Mouse (Mus musculus) forebrain, embryonic 12.5 days (tissue): Measurements from ENCODE around the gene Tmem56. TPM values are rescaled to one million over a fixed set of nuclear protein-coding genes. Genes with fewer than 3 reads are reported as not detected.

Source experiments
- ATAC-seq: fragments of 200-750 bp; cut with Nextera tagmentation; 2 replicates; pipeline ENCODE4 v1.8.0; 2017; ENCODE audit warnings: moderate TSS enrichment; ENCODE audit not compliant: low FRiP score
- H3K27ac ChIP-seq: fragments of 300-500 bp; sonication (generic); 2 replicates; pipeline ENCODE4 v1.5.1; 2016; ENCODE audit warnings: mild to moderate bottlenecking
- H3K27me3 ChIP-seq: fragments of 300-500 bp; sonication (generic); 2 replicates; pipeline ENCODE4 v1.6.1; 2016; ENCODE audit warnings: mild to moderate bottlenecking
- H3K36me3 ChIP-seq: fragments of 300-500 bp; sonication (generic); replicated peaks from 2 replicates; pipeline ENCODE4 v1.6.1; 2016; ENCODE audit warnings: mild to moderate bottlenecking
- H3K4me1 ChIP-seq: fragments of 300-500 bp; sonication (generic); 2 replicates; pipeline ENCODE4 v1.6.1; 2016
- H3K4me2 ChIP-seq: fragments of 300-500 bp; sonication (generic); 2 replicates; pipeline ENCODE4 v1.6.1; 2016; ENCODE audit warnings: mild to moderate bottlenecking, moderate library complexity
- H3K4me3 ChIP-seq: fragments of 300-500 bp; sonication (generic); replicated peaks from 2 replicates; pipeline ENCODE4 v1.5.1; 2016; ENCODE audit warnings: mild to moderate bottlenecking
- H3K9ac ChIP-seq: fragments of 300-500 bp; sonication (generic); 2 replicates; pipeline ENCODE4 v1.6.1; 2016; ENCODE audit warnings: mild to moderate bottlenecking
- H3K9me3 ChIP-seq: fragments of 300-500 bp; sonication (generic); 2 replicates; pipeline ENCODE4 v1.6.1; 2016
- WGBS: fragments of 180-500 bp; shearing (Covaris S2); methylation state at CpG from one replicate; pipeline ENCODE4 v1.1.7; 2016; 5-methylcytosine and 5-hydroxymethylcytosine counted together
- polyA plus RNA-seq: library from polyadenylated mRNA; unstranded; fragments of >200 nt; fragmentation: Nextera tagmentation; extraction: Ambion mirVana; gene quantifications from 2 replicates; pipeline ENCODE4 v1.2.1, GENCODE M21; 2016

The Tmem56 gene
- polyA plus RNA-seq, 1 experiment from 2014 or later, result 2.6 TPM

DNA sequence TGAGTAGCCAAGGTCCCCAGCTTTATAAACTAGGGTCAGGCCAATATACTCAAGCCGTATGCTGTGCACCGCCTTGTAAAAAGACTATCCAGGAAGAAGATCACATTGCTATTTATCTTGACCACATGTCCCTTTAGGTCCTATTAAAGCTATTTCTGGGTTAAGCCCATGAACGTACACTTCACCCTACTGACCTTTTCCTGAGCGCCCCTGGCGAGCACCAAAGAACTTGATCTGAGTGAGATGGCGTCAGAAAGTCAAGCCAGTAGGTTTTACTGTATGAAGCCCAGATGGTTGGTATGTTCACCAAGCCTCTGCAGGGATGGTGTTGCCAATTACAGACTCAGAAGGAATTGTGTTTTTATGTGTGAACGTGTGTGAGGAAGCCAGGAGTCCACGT, 26.8 kb downstream of the Tmem56 start:
- H3K36me3 ChIP-seq, result no peaks in the 10 kb centered on the region
- no peak overlapping the region for H3K27ac ChIP-seq
- no peak overlapping the region for H3K4me3 ChIP-seq
- no peak overlapping the region for H3K4me2 ChIP-seq
- H3K9ac ChIP-seq, result no peak overlapping the region
- H3K4me1 ChIP-seq, result no peaks in the 10 kb centered on the region
- H3K27me3 ChIP-seq, result peaks cover 12% of the 10 kb centered on the region
- ATAC-seq, result no peak
- no peaks in the 10 kb centered on the region for H3K9me3 ChIP-seq
- WGBS, result 89% methylated on average over 8 of the region's 8 CpGs

GRCm38 (mm10) chr3:121255501-121255900, 27.4 kb downstream of the Tmem56 start:
- H3K4me2 ChIP-seq, result no peak overlapping the region
- H3K27me3 ChIP-seq, result peaks cover 6% of the 10 kb centered on the region; the same call in 1 of the 2 replicates
- H3K9me3 ChIP-seq, result no peaks in the 10 kb centered on the region
- no peak overlapping the region for H3K9ac ChIP-seq
- no peaks in the 10 kb centered on the region for H3K4me1 ChIP-seq
- no peaks in the 10 kb centered on the region for H3K36me3 ChIP-seq
- 85% methylated on average over 7 of the region's 7 CpGs for WGBS
- H3K27ac ChIP-seq, result no peak overlapping the region
- ATAC-seq, result no peak
- no peak overlapping the region for H3K4me3 ChIP-seq

- 85% methylated on average over 19 of the region's 19 CpGs for WGBS
- H3K4me2 ChIP-seq, result no peak overlapping the region
- no peaks in the 10 kb centered on the region for H3K27me3 ChIP-seq
- no peaks in the 10 kb centered on the region for H3K4me1 ChIP-seq
- no peak for ATAC-seq
- no peak overlapping the region for H3K4me3 ChIP-seq
- H3K9ac ChIP-seq, result no peak overlapping the region
- no peaks in the 10 kb centered on the region for H3K36me3 ChIP-seq
- no peak overlapping the region for H3K27ac ChIP-seq
- no peaks in the 10 kb centered on the region for H3K9me3 ChIP-seq
These were observed 32.1 kb downstream of the Tmem56 start for GRCm38 (mm10) chr3:121250576-121251433.

DNA sequence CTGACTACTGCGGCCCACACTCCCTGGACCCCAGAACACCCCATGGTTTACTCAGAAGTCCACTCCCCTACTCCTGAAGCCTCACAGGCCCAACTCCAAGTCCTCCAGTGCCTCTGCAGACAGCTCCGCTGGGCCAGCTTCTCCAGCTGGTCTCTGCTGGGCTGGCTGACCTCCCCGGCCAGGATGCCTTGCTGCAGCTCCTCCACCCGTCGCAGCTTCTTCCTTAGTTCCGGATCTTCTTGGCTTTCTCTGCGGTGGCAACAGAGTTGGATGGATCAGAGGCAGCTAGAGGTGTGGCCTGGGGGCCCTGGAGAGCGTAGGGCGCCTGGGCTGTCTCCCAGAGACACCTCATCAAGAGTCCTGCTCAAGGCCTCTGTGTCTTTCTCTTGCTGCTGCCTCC, 32.9 kb downstream of the Tmem56 start:
- H3K4me3 ChIP-seq, result no peak overlapping the region
- H3K27me3 ChIP-seq, result no peaks in the 10 kb centered on the region
- no peak overlapping the region for H3K4me2 ChIP-seq
- H3K9me3 ChIP-seq, result no peaks in the 10 kb centered on the region
- no peak for ATAC-seq
- no peaks in the 10 kb centered on the region for H3K36me3 ChIP-seq
- WGBS, result 89% methylated on average over 9 of the region's 9 CpGs
- H3K27ac ChIP-seq, result no peak overlapping the region
- no peak overlapping the region for H3K9ac ChIP-seq
- H3K4me1 ChIP-seq, result no peaks in the 10 kb centered on the region

- H3K4me2 ChIP-seq, result no peak overlapping the region
- H3K9me3 ChIP-seq, result no peaks in the 10 kb centered on the region
- H3K4me3 ChIP-seq, result no peak overlapping the region
- no peak overlapping the region for H3K9ac ChIP-seq
- no peak for ATAC-seq
- H3K36me3 ChIP-seq, result no peaks in the 10 kb centered on the region
- H3K27ac ChIP-seq, result no peak overlapping the region
- WGBS, result 92% methylated on average over 4 of the region's 4 CpGs
- H3K27me3 ChIP-seq, result no peaks in the 10 kb centered on the region
- peaks cover 22% of the 10 kb centered on the region for H3K4me1 ChIP-seq
These were observed 40.0 kb downstream of the Tmem56 start for GRCm38 (mm10) chr3:121242941-121243340.

DNA sequence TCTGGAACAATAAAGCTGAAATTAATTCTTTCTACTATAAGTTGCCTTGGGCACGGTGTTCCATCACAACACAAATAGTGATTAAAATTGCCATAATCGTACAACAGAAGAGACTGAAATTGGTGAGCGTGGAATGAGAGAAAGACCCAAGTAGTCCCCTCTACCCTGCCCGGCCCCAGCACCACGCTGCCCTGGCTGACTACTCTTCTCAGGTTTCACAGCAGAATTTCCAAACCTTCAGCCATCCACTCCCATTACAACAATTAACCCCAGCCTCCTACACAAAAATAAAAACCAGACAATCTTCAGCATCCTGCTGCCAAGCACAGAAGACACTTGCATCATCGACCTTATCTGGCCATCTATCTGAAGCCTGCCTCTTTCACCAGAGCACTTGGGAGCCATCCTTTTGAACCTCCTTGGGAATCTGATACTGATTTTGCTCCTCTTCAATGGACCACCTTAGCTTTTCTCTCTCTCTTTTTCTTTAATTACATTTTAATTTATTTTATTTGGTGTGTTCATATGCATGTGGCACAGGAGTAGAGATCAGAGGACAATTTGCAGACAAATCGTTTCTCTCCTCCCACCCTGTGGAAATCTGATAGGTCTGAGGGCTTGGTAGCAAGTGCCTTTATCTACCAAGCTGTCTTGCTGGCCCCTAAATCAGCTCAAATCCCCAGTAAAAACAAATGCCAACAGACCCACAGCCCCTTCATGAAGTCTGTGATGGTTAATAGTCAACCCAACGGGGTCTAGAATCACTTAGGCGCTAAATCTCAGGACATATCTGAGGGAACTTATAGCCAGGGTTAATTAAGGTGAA, 40.6 kb downstream of the Tmem56 start:
- ATAC-seq, result no peak
- Histone ChIP-seq H3K9me3 (no peaks in the 10 kb centered on the region), H3K27me3 (no peaks in the 10 kb centered on the region), H3K4me3 (no peak overlapping the region), H3K36me3 (no peaks in the 10 kb centered on the region), H3K4me1 (peaks cover 22% of the 10 kb centered on the region), H3K9ac (no peak overlapping the region), H3K27ac (no peak overlapping the region), H3K4me2 (no peak overlapping the region)
- 77% methylated on average over 9 of the region's 9 CpGs for WGBS

GRCm38 (mm10) chr3:121240362-121241040, 42.4 kb downstream of the Tmem56 start:
- no peaks in the 10 kb centered on the region for H3K36me3 ChIP-seq
- peaks cover 22% of the 10 kb centered on the region for H3K4me1 ChIP-seq
- 20% methylated on average over 8 of the region's 8 CpGs for WGBS
- no peaks in the 10 kb centered on the region for H3K27me3 ChIP-seq
- no peak overlapping the region for H3K4me3 ChIP-seq
- peak; percentile 85 for ATAC-seq
- peak overlapping the region; percentile 21; the same call in 1 of the 2 replicates for H3K4me2 ChIP-seq
- 0 out of 2 replicates have a peak overlapping the region, but pooled peaks have one; percentile 33 for H3K9ac ChIP-seq
- H3K27ac ChIP-seq, result peak overlapping the region; percentile 82
- H3K9me3 ChIP-seq, result no peaks in the 10 kb centered on the region

DNA sequence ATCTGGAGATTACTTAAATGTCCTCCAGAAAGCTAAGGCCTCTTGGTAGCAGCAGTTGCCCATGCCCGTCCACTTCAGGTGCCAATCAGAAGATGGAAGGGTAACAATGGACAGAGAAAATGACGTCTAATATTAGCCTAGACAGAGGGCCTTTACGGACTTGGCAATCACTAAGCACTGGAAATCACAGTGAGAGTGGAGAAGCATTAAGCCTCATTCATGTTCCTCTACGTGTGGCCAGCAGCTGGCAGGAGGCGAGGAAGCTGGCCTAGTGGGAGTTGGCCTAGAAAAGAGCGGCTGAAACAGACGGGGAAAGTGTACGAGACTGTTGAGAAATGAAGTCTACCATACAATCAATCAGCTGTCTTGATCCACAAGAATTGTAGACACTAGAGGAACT, 43.8 kb downstream of the Tmem56 start:
- Histone ChIP-seq H3K27me3 (no peaks in the 10 kb centered on the region), H3K4me1 (peaks cover 22% of the 10 kb centered on the region), H3K4me3 (no peak overlapping the region), H3K36me3 (no peaks in the 10 kb centered on the region), H3K4me2 (no peak overlapping the region), H3K27ac (peak overlapping the region; percentile 56; the same call in 1 of the 2 replicates), H3K9ac (no peak overlapping the region), H3K9me3 (no peaks in the 10 kb centered on the region)
- no peak for ATAC-seq
- 49% methylated on average over 8 of the region's 8 CpGs for WGBS

GRCm38 (mm10) chr3:121224763-121225162, 58.1 kb downstream of the Tmem56 start:
- Histone ChIP-seq H3K27ac (no peak overlapping the region), H3K4me3 (no peak overlapping the region), H3K4me2 (no peak overlapping the region), H3K36me3 (no peaks in the 10 kb centered on the region), H3K4me1 (no peaks in the 10 kb centered on the region), H3K9ac (no peak overlapping the region), H3K27me3 (no peaks in the 10 kb centered on the region), H3K9me3 (no peaks in the 10 kb centered on the region)
- 86% methylated on average over 8 of the region's 8 CpGs for WGBS
- no peak for ATAC-seq

DNA sequence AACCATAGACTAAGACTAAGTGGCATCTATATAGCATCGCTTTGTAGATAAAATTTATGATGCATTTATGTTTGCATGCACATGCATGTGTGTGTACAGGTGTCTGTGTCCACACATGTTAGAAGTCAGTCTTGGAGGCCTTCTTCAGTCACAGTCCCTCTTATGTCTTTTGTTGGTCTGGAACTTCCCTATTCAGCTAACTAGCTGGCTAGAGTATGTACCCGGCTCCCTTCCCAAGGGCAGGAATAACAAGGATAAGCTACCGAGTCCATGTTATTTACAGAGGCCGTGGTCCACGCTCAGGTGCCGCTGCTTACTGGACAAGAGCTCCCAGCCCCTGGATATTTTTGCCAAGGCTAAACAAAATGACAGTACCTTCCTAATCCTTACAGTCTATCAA, 58.7 kb downstream of the Tmem56 start:
- no peak overlapping the region for H3K9ac ChIP-seq
- WGBS, result 83% methylated on average over 6 of the region's 6 CpGs
- H3K4me3 ChIP-seq, result no peak overlapping the region
- no peak overlapping the region for H3K4me2 ChIP-seq
- no peaks in the 10 kb centered on the region for H3K27me3 ChIP-seq
- no peaks in the 10 kb centered on the region for H3K9me3 ChIP-seq
- no peaks in the 10 kb centered on the region for H3K4me1 ChIP-seq
- no peak overlapping the region for H3K27ac ChIP-seq
- ATAC-seq, result no peak
- no peaks in the 10 kb centered on the region for H3K36me3 ChIP-seq

GRCm38 (mm10) chr3:121221987-121222386, 60.9 kb downstream of the Tmem56 start:
- no peak overlapping the region for H3K4me3 ChIP-seq
- H3K27ac ChIP-seq, result no peak overlapping the region
- no peaks in the 10 kb centered on the region for H3K9me3 ChIP-seq
- H3K4me1 ChIP-seq, result no peaks in the 10 kb centered on the region
- no peak overlapping the region for H3K4me2 ChIP-seq
- ATAC-seq, result no peak
- no peak overlapping the region for H3K9ac ChIP-seq
- no peaks in the 10 kb centered on the region for H3K36me3 ChIP-seq
- WGBS, result 88% methylated on average over 7 of the region's 7 CpGs
- H3K27me3 ChIP-seq, result no peaks in the 10 kb centered on the region

GRCm38 (mm10) chr3:121217011-121217410, 65.9 kb downstream of the Tmem56 start:
- no peak overlapping the region for H3K9ac ChIP-seq
- WGBS, result 93% methylated on average over 6 of the region's 6 CpGs
- ATAC-seq, result no peak

More at GRCm38 (mm10) chr3:121217011-121217410, 65.9 kb downstream of the Tmem56 start:
- no peak overlapping the region for H3K4me3 ChIP-seq
- no peaks in the 10 kb centered on the region for H3K36me3 ChIP-seq
- H3K27me3 ChIP-seq, result no peaks in the 10 kb centered on the region
- no peaks in the 10 kb centered on the region for H3K9me3 ChIP-seq
- no peak overlapping the region for H3K4me2 ChIP-seq
- no peak overlapping the region for H3K27ac ChIP-seq
- H3K4me1 ChIP-seq, result peaks cover 4% of the 10 kb centered on the region; the same call in 1 of the 2 replicates
